Mouse (Mus musculus): ENCODE results near the gene Ptges3l. TPM values are rescaled to one million over a fixed set of nuclear protein-coding genes. Genes with fewer than 3 reads are reported as not detected.
A peak's percentile ranks its signal among the peaks of the same experiment; 100 is the strongest.

Ptges3l gene
- polyA plus RNA-seq, 1 experiment from 2014 or later = 3.8 TPM

- under 1% methylated on average over 51 of the region's 51 CpGs for WGBS
- peak; percentile 58 for DNase-seq (ENCODE audit: extremely low spot score, low spot score)
Measured at GRCm38 (mm10) chr11:101465101-101465868, 40.2 kb upstream of the Ptges3l start.

GRCm38 (mm10) chr11:101464211-101465100 is 39.3 kb upstream of the Ptges3l start, which contains the start of gene Rnd2:
TSS of gene Rnd2 (plus strand) at chr11:101464999.
- Histone ChIP-seq H3K36me3 (replicated peaks) (peaks cover 26% of the 10 kb centered on the region), H3K4me3 (peak within 1 kb of the TSS; percentile 83), H3K9me3 (no peaks in the 10 kb centered on the region), H3K4me1 (peaks cover 89% of the 10 kb centered on the region), H3K27ac (peak within 1 kb of the TSS; percentile 83), H3K27me3 (ENCODE audit: poor library complexity, severe bottlenecking) (peaks cover 37% of the 10 kb centered on the region)
- DNase-seq (ENCODE audit: extremely low spot score, low spot score) = no peak
- 12% methylated on average over 12 of the region's 12 CpGs for WGBS

More at GRCm38 (mm10) chr11:101465101-101465868, 40.2 kb upstream of the Ptges3l start:
- peaks cover 87% of the 10 kb centered on the region for H3K4me1 ChIP-seq
- H3K27me3 ChIP-seq (ENCODE audit: poor library complexity, severe bottlenecking) = peaks cover 42% of the 10 kb centered on the region
- H3K36me3 ChIP-seq (replicated peaks) = peaks cover 18% of the 10 kb centered on the region
- H3K9me3 ChIP-seq = no peaks in the 10 kb centered on the region
- peak overlapping the region; percentile 83 for H3K27ac ChIP-seq
- peak overlapping the region; percentile 83 for H3K4me3 ChIP-seq

GRCm38 (mm10) chr11:101462583-101463440 is 37.7 kb upstream of the Ptges3l start:
- peaks cover 42% of the 10 kb centered on the region for H3K36me3 ChIP-seq (replicated peaks)
- peak overlapping the region; percentile 26 for H3K4me3 ChIP-seq
- DNase-seq (ENCODE audit: extremely low spot score, low spot score) = no peak

GRCm38 (mm10) chr11:101462141-101462540 is 37.0 kb upstream of the Ptges3l start:
- peaks cover 28% of the 10 kb centered on the region for H3K27me3 ChIP-seq (ENCODE audit: poor library complexity, severe bottlenecking)
- peaks cover 78% of the 10 kb centered on the region for H3K4me1 ChIP-seq
- H3K27ac ChIP-seq = peak overlapping the region; percentile 75
- peak overlapping the region; percentile 26 for H3K4me3 ChIP-seq
- H3K36me3 ChIP-seq (replicated peaks) = peaks cover 42% of the 10 kb centered on the region
- 88% methylated on average over 14 of the region's 14 CpGs for WGBS
- H3K9me3 ChIP-seq = no peaks in the 10 kb centered on the region
- no peak for DNase-seq (ENCODE audit: extremely low spot score, low spot score)

More at GRCm38 (mm10) chr11:101462583-101463440, 37.7 kb upstream of the Ptges3l start:
- Histone ChIP-seq H3K4me1 (peaks cover 85% of the 10 kb centered on the region), H3K27ac (peak overlapping the region; percentile 75), H3K27me3 (ENCODE audit: poor library complexity, severe bottlenecking) (peaks cover 29% of the 10 kb centered on the region), H3K9me3 (no peaks in the 10 kb centered on the region)
- 46% methylated on average over 13 of the region's 13 CpGs for WGBS

- Histone ChIP-seq H3K27ac (peak overlapping the region; percentile 60; the same call in 1 of the 2 replicates), H3K36me3 (replicated peaks) (peaks cover 42% of the 10 kb centered on the region), H3K9me3 (no peaks in the 10 kb centered on the region), H3K27me3 (ENCODE audit: poor library complexity, severe bottlenecking) (peaks cover 13% of the 10 kb centered on the region; the same call in 1 of the 2 replicates), H3K4me3 (no peak overlapping the region), H3K4me1 (peaks cover 66% of the 10 kb centered on the region)
- DNase-seq (ENCODE audit: extremely low spot score, low spot score) = no peak
- WGBS = 87% methylated on average over 15 of the region's 15 CpGs
Measured at GRCm38 (mm10) chr11:101460321-101460720, 35.2 kb upstream of the Ptges3l start.

GRCm38 (mm10) chr11:101459716-101460115 is 34.6 kb upstream of the Ptges3l start:
- peaks cover 65% of the 10 kb centered on the region for H3K4me1 ChIP-seq
- peaks cover 42% of the 10 kb centered on the region for H3K36me3 ChIP-seq (replicated peaks)
- peaks cover 7% of the 10 kb centered on the region; the same call in 1 of the 2 replicates for H3K27me3 ChIP-seq (ENCODE audit: poor library complexity, severe bottlenecking)
- no peaks in the 10 kb centered on the region for H3K9me3 ChIP-seq
- no peak for DNase-seq (ENCODE audit: extremely low spot score, low spot score)
- 40% methylated on average over 6 of the region's 6 CpGs for WGBS
- H3K27ac ChIP-seq = peak overlapping the region; percentile 60; the same call in 1 of the 2 replicates
- H3K4me3 ChIP-seq = peak overlapping the region; percentile 12; the same call in 1 of the 2 replicates

GRCm38 (mm10) chr11:101458217-101458616 is 33.1 kb upstream of the Ptges3l start:
- H3K27me3 ChIP-seq (ENCODE audit: poor library complexity, severe bottlenecking) = no peaks in the 10 kb centered on the region
- H3K27ac ChIP-seq = no peak overlapping the region
- DNase-seq (ENCODE audit: extremely low spot score, low spot score) = no peak
- no peaks in the 10 kb centered on the region for H3K9me3 ChIP-seq
- H3K4me1 ChIP-seq = peaks cover 57% of the 10 kb centered on the region
- 87% methylated on average over 12 of the region's 12 CpGs for WGBS
- no peak overlapping the region for H3K4me3 ChIP-seq
- H3K36me3 ChIP-seq (replicated peaks) = peaks cover 42% of the 10 kb centered on the region

GRCm38 (mm10) chr11:101457631-101458030 is 32.5 kb upstream of the Ptges3l start:
- no peaks in the 10 kb centered on the region for H3K9me3 ChIP-seq
- WGBS = 94% methylated on average over 9 of the region's 9 CpGs
- peaks cover 42% of the 10 kb centered on the region for H3K36me3 ChIP-seq (replicated peaks)
- H3K27ac ChIP-seq = 0 out of 2 replicates have a peak overlapping the region, but pooled peaks have one; percentile 12
- DNase-seq (ENCODE audit: extremely low spot score, low spot score) = no peak
- no peak overlapping the region for H3K4me3 ChIP-seq
- H3K4me1 ChIP-seq = peaks cover 52% of the 10 kb centered on the region
- no peaks in the 10 kb centered on the region for H3K27me3 ChIP-seq (ENCODE audit: poor library complexity, severe bottlenecking)

- no peaks in the 10 kb centered on the region for H3K9me3 ChIP-seq
- WGBS = 93% methylated on average over 7 of the region's 7 CpGs
- no peak overlapping the region for H3K4me3 ChIP-seq
- H3K4me1 ChIP-seq = peaks cover 48% of the 10 kb centered on the region
- DNase-seq (ENCODE audit: extremely low spot score, low spot score) = no peak
- H3K27ac ChIP-seq = no peak overlapping the region
- peaks cover 27% of the 10 kb centered on the region for H3K36me3 ChIP-seq (replicated peaks)
- no peaks in the 10 kb centered on the region for H3K27me3 ChIP-seq (ENCODE audit: poor library complexity, severe bottlenecking)
Measured at GRCm38 (mm10) chr11:101455627-101456026, 30.5 kb upstream of the Ptges3l start.

- H3K36me3 ChIP-seq (replicated peaks) = peaks cover 18% of the 10 kb centered on the region
- DNase-seq (ENCODE audit: extremely low spot score, low spot score) = no peak
- no peaks in the 10 kb centered on the region for H3K9me3 ChIP-seq
- H3K4me3 ChIP-seq = no peak overlapping the region
- H3K27me3 ChIP-seq (ENCODE audit: poor library complexity, severe bottlenecking) = no peaks in the 10 kb centered on the region
- peak overlapping the region; percentile 3; the same call in 1 of the 2 replicates for H3K27ac ChIP-seq
- peaks cover 40% of the 10 kb centered on the region for H3K4me1 ChIP-seq
- WGBS = 45% methylated on average over 6 of the region's 6 CpGs
Measured at GRCm38 (mm10) chr11:101454702-101455101, 29.6 kb upstream of the Ptges3l start.

GRCm38 (mm10) chr11:101452093-101452774 is 27.1 kb upstream of the Ptges3l start:
- Histone ChIP-seq H3K27ac (no peak overlapping the region), H3K4me1 (peaks cover 32% of the 10 kb centered on the region), H3K4me3 (no peak overlapping the region), H3K36me3 (replicated peaks) (no peaks in the 10 kb centered on the region), H3K9me3 (no peaks in the 10 kb centered on the region), H3K27me3 (ENCODE audit: poor library complexity, severe bottlenecking) (no peaks in the 10 kb centered on the region)
- WGBS = 79% methylated on average over 10 of the region's 10 CpGs
- DNase-seq (ENCODE audit: extremely low spot score, low spot score) = no peak

Measured in forebrain, embryonic 10.5 days (tissue).